Mouse (Mus musculus): ENCODE results near the gene Dph3.

GRCm38 (mm10) chr14:32054788-32055187 lies 30.7 kb downstream of the Dph3 start:
- TF ChIP-seq POLR2A (IDR thresholded peaks at IDR 0.05; ENCODE audit: borderline replicate concordance, extremely low read depth, insufficient read depth, insufficient read length, poor library complexity, severe bottlenecking), result no peak
- no peak for TF ChIP-seq CTCF (IDR thresholded peaks at IDR 0.05; ENCODE audit: borderline replicate concordance, extremely low read depth, insufficient read depth, insufficient read length)

All from brain, embryonic 14.5 days (tissue).